Mouse (Mus musculus): ENCODE results near the gene Dhdds.

The Dhdds gene

DNA sequence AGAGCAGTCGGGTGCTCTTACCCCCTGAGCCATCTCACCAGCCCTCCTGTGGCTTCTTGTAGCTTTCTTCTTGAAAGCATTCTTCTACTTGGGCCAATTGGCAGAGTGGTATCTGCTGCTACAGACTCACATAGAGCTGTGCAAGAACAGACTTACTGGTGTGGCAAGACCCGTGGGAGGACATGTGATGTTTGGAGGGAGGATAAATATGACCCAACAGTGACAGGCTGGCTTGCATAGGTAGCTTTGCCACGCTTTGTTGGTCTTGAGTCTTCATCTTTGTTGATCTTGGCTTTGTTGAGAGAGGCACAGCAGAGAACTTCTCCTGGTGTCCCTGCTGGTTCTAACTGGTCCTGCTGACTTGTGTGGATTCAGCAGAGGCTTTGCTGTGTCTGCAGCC, 56.9 kb downstream of the Dhdds start:
- DNase-seq = no peak

DNA sequence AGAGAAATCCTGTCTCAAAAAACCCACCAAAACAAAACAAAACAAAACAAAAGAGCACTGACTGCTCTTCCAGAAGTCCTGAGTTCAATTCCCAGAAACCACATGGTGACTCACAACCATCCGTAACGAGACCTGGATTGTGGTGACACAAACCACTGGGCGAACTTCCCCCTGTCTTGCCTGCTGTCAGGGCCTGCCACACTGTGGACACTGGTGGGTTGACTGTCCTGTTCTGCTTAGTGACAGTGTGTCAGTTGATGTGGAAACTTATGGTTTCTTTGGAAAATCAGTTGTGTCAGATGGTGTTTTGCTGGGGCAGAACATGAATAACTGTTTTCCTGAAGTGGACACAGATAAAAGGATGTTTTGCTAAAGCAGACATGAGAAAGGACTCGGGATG, 58.0 kb downstream of the Dhdds start:
- DNase-seq = no peak

DNA sequence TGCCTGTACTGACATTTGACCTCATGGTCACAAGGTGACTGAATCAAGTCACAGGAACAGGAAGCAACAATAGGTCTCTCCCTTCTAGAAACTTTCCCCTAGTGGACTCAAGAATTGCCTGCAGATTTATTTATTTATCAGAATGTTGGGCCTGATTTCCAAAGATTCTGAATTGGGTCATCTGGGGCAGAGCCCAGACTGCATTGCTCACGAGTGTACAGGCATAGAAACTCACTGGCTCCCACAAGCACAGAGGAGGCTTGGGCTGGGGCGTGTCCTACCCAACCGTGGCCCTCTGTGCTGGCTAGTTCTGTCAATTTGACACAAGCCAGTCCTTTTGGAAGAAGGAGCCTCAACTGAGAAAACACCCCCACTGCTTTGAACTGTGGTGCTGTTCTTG, 59.1 kb downstream of the Dhdds start:
- no peak for DNase-seq

DNA sequence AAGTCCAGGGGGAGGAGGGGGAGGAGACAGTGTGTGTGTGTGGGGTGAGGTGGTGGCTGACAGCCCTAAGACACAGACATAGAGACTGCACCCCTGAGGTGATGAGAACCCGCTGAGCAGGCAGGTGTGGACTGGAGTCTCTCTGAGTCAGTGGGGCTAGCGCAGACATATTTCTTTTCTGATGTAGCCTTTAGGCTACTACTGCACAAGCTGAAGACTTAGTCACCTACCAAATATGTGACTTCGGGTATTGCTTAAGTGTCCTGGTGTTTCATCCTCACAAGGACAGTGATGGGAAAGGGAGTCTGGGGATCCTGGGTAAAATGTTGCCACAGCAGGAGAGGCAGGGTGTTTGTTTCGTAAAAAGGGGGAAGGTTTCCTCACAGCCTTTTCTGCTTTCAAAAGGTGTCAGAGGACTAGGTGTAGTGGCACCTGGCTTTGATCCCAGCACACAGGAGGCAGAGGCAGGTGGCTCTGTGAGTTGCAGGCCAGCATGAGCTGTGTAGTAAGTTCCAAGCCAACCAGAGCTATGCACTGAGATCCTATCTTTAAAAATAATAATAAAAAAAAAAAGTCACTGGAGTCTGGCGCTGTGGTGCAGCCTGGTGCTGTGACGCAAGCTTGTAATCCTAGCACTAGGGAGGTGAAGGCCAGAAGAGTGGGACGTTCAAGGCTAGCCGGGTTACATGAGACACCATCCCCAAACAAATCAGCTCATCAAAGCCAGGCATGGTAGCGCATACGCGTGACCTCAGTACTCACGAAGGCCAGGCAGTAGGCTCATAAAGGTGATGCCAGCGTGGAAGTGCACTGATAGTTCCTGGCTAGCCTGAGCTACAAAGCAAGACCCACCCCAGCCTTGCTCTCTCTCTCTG, 60.1 kb downstream of the Dhdds start:
- no peak for DNase-seq

DNA sequence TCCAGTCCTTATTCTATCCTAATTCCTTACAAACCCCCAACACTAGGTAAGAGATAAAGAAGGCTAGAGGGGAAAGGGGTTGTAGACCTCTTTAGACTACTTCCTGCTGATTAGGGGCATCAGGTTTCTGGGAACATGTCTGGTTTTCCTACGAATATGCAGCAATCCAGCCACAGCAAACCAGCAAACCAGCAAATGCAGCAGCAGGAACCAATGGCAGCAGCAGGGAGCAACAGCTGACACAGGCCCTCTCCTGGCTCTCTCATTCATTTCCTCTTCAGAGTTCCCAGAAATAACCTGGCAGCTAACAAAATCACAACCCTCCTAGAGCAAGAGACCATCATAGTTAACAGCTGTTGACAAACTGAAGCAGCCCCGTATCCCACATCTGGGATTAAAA, 62.6 kb downstream of the Dhdds start:
- no peak for DNase-seq

DNA sequence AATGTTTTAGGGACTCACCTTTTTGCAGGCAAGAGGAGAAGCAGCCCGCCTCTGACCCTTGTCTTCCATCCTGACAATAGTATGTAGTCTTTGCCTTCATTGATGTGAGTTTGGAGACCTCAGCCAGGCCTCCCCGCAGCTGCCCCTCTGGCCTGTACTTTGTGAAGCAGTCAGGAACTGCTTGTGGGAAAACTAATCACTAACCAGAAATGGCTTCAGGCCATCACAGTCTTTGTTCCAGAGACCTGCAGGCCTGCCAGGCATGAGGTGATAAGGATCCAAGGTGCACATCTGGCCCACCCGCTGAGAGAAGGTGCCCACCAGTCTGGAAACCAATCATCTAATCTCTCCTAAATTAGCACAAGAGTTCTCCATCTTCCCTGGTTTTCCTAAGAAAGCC, 68.9 kb downstream of the Dhdds start:
- DNase-seq = peak; percentile 24

DNA sequence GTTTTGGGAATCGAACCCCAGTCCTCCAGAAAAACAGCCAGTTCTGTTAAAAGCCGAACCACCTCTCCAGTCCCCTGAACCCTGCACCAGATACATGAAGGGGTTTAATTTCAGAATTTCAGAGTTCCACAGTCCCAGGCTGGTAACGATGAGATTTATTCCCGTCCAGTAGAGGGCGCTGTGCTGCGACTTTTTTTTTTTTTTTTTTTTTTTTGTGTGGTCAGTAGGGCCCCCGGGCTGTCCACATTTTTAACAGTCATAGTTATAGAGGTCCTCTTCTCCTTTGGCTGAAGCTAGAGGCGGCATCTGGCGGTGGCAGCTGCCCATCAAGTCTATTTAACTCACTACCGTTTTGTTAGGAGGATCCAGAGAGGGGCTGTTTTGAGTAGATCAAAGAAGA, 69.4 kb downstream of the Dhdds start:
- DNase-seq = peak; percentile 21

DNA sequence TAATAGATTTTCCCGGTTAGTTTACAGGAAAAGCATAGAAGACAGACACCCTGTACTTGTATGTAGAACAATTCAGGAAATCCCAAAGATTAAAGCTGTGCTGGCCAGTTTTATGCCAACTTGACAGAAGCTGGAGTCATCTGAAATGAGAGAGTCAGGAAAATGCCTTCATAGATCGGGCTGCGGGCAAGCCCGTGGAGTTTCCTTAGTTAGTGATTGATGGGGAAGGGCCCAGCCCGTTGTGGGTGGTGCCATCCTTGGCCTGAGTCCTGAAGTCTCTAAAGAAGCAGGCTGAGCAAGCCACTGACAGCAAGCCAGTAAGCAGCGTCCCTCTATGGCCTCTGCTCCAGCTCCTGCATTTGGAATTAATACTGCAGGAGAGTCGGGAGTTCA, 71.4 kb downstream of the Dhdds start:
- DNase-seq = peak; percentile 45

DNA sequence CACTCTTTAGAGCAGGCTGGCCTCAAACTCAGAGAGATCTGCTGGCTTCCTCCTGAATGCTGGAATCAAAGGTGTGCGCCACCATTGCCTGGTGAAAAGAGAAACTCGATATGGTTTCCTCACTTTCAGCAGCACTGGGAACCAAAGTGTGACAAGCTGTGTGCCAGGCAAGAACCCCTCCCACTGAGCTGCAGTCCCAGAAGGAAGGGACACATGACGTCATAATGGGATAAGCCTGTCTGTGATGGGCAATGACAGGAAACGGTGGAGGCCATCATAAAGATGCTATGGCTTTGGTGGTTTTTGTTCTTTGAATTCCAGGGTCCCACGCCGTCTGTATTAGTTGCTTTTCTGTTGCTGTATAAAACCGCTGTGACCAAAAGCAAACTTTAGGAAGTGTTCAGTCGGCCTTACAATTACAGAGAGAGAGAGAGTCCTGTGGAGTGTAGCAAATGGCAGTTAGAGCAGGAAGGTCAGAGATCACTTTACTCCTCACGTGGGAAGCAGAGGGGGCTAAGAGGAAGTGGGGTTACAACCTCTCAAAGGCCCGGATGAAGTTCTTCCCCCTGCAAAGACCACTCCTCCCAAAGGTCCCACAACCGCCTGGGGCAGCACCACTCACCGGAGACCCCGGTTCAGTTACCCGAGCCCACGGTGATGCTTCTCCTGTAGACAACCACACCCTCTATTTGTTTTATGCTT, 72.0 kb downstream of the Dhdds start:
- peak; percentile 21 for DNase-seq

DNA sequence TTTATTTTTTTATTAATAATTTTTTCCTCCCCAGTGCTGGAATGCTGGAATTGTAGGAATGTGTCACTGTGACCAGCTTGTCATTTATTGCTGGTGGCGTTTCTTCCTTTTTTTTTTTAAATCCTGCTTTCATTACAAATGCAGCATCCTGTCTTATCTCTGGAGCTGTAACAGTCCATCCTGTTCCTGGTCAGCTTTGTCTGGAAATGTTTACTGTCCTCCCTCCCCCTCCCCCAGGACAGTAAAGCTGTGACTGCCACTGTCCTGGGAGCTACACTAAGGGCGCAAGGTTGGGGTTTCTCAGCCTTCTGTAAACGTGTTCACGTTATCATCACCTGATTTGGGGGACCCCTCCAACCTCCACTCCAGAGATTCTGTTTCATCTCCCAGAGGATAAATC, 75.5 kb downstream of the Dhdds start:
- DNase-seq = no peak

DNA sequence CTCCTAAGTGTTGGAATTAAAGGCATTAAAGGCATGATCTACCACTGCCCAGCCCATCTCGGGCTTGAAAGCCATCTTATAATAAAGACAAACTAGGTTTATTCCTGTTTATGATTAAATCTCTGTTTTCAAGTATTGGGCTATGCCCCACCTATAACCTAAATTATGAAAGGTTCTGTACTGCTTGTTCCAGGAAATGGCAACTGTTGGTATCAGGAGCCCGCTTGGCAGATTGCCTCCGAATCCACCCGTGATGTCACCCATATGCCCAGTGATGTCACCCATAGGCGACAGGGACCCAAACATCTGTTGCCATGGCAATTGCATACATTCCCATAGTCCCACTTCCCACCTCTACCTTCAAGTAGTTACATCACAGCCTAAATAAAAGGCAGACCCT, 77.0 kb downstream of the Dhdds start:
- DNase-seq = no peak

Data from kidney, postnatal 10 days (tissue).